24 mouse cellular contexts compared by ENCODE assay signal in genomic region chr8:103347158-103347871, GRCm38 (mm10).
DNase-seq lines count a peak whose midpoint lies in the region; ATAC-seq and TF ChIP-seq lines count a peak whose summit lies in the region.
"Had no signal": no experiment of that assay in that cellular context is flagged by ENCODE, and none has a peak within 500 bp of the region (broad histone marks: within the 10 kb centered on the region; RNA-seq: fewer than 3 reads in every experiment).

No protein-coding gene starts in this region.

- peak; percentile 6 for DNase-seq in kidney, postnatal 10 days
- no peak for DNase-seq in kidney, postnatal 36 days
- DNase-seq in kidney, postnatal 4 days, result peak; percentile 10 to 30
- DNase-seq in layer of hippocampus, adult 9-11 months, result no peak
- DNase-seq: adrenal gland, adult 2 months; cerebellum, postnatal 25 days; gastrocnemius, postnatal 14 days; heart, postnatal 10 days; left cerebral cortex, postnatal 4 days; right cerebral cortex, adult 18-20 months; spleen, adult 18-20 months; thymus, postnatal 14 days had no signal

- no peak overlapping the region for H3K9ac ChIP-seq in stomach, embryonic 16.5 days (ENCODE audit: low read length)
- H3K9ac ChIP-seq: embryonic facial prominence, embryonic 12.5 days; hindbrain, embryonic 12.5 days; liver, embryonic 12.5 days; lung, embryonic 15.5 days; midbrain, embryonic 15.5 days had no signal

- no peak overlapping the region for H3K4me2 ChIP-seq in stomach, embryonic 16.5 days (ENCODE audit: low read depth, low read length)
- H3K4me2 ChIP-seq: embryonic facial prominence, embryonic 12.5 days; hindbrain, embryonic 12.5 days; liver, embryonic 12.5 days; lung, embryonic 15.5 days; midbrain, embryonic 15.5 days had no signal

- peak; percentile 40; the same call in 1 of the 2 replicates for ATAC-seq in stomach, embryonic 16.5 days (ENCODE audit: insufficient read depth, low FRiP score)
- no peak for ATAC-seq in megakaryocyte-erythroid progenitor cell, adult 5-6 weeks (replicated peaks; ENCODE audit: low FRiP score, low TSS enrichment, poor library complexity, severe bottlenecking)
- ATAC-seq: CD4-positive, CD25-positive, alpha-beta regulatory T cell, adult 4 months; liver, embryonic 12.5 days; midbrain, embryonic 15.5 days had no signal

- peak overlapping the region; percentile 19; the same call in 1 of the 2 replicates for H3K27ac ChIP-seq in embryonic fibroblast, embryonic 13.5 days (ENCODE audit: insufficient read depth, low read length)
- no peak overlapping the region for H3K27ac ChIP-seq in stomach, embryonic 16.5 days (ENCODE audit: low read length)
- H3K27ac ChIP-seq: embryonic facial prominence, embryonic 12.5 days; heart, embryonic 10.5 days; hindbrain, embryonic 12.5 days; liver, embryonic 12.5 days; lung, embryonic 15.5 days; macrophage; midbrain, embryonic 15.5 days had no signal

- peaks cover 12% of the 10 kb centered on the region; the same call in 1 of the 2 replicates for H3K4me1 ChIP-seq in embryonic fibroblast, embryonic 13.5 days (ENCODE audit: control insufficient read depth, insufficient read depth, low read length)
- H3K4me1 ChIP-seq in stomach, embryonic 16.5 days (ENCODE audit: control insufficient read depth, insufficient read depth, low read length), result no peaks in the 10 kb centered on the region
- H3K4me1 ChIP-seq: embryonic facial prominence, embryonic 12.5 days; heart, embryonic 10.5 days; hindbrain, embryonic 12.5 days; liver, embryonic 12.5 days; lung, embryonic 15.5 days; midbrain, embryonic 15.5 days had no signal

- no peaks in the 10 kb centered on the region for H3K36me3 ChIP-seq in stomach, embryonic 16.5 days (ENCODE audit: control insufficient read depth, insufficient read depth, low read length)
- H3K36me3 ChIP-seq: embryonic facial prominence, embryonic 12.5 days; G1E; heart, embryonic 10.5 days; hindbrain, embryonic 12.5 days; liver, embryonic 12.5 days; lung, embryonic 15.5 days; midbrain, embryonic 15.5 days had no signal

- H3K27me3 ChIP-seq in stomach, embryonic 16.5 days (ENCODE audit: control insufficient read depth, insufficient read depth, low read length), result no peaks in the 10 kb centered on the region
- H3K27me3 ChIP-seq: embryonic facial prominence, embryonic 12.5 days; hindbrain, embryonic 12.5 days; liver, embryonic 12.5 days; lung, embryonic 15.5 days; midbrain, embryonic 15.5 days had no signal

- TF ChIP-seq POLR2A in embryonic fibroblast, embryonic 13.5 days (IDR thresholded peaks at IDR 0.05; ENCODE audit: low read depth, low read length), result no peak

- WGBS in stomach, embryonic 16.5 days, result 45% methylated on average over 7 of the region's 7 CpGs

- H3K4me3 ChIP-seq in embryonic fibroblast, embryonic 13.5 days (ENCODE audit: insufficient read depth, low read length), result no peak overlapping the region
- no peak overlapping the region for H3K4me3 ChIP-seq in stomach, embryonic 16.5 days (replicated peaks; ENCODE audit: low read length)
- H3K4me3 ChIP-seq: embryonic facial prominence, embryonic 12.5 days; heart, embryonic 10.5 days; hindbrain, embryonic 12.5 days; liver, embryonic 12.5 days; lung, embryonic 15.5 days; midbrain, embryonic 15.5 days had no signal

- no peak for TF ChIP-seq CTCF in embryonic fibroblast, embryonic 13.5 days (IDR thresholded peaks at IDR 0.05; ENCODE audit: borderline replicate concordance, insufficient read depth, low read length)

- H3K9me3 ChIP-seq in stomach, embryonic 16.5 days (replicated peaks; ENCODE audit: control insufficient read depth, low read length), result no peaks in the 10 kb centered on the region
- H3K9me3 ChIP-seq: embryonic facial prominence, embryonic 12.5 days; heart, embryonic 10.5 days; hindbrain, embryonic 12.5 days; liver, embryonic 12.5 days; lung, embryonic 15.5 days; midbrain, embryonic 15.5 days had no signal

Comparison
In these comparisons a context has a peak if more than half of its experiments do, and no peak if none do; other contexts are left out.
1. DNase-seq: peak in kidney, postnatal 10 days (single experiment) and kidney, postnatal 4 days (2 of 2); none in kidney, postnatal 36 days (0 of 2) and layer of hippocampus, adult 9-11 months (single experiment).